Mouse (Mus musculus) ovary, postnatal 14 days (tissue): Measurements from ENCODE around the gene Gm21958.
"Not testable (repeated sequence)": the region's sequence is repeated elsewhere in the genome, so short reads cannot be mapped to it uniquely, and the experiment has no call there.

Experiments
- DNase-seq: peaks from one replicate; pipeline ENCODE4 v3.0.0; 2022; ENCODE audit warnings: low spot score

The Gm21958 gene

GRCm38 (mm10) chr3:54723741-54724500, 9.8 kb upstream of the Gm21958 start:
- no peak for DNase-seq

- DNase-seq, result no peak
These were observed 4.8 kb upstream of the Gm21958 start for GRCm38 (mm10) chr3:54718947-54719346.

- DNase-seq, result no peak
These were observed 3.2 kb upstream of the Gm21958 start for GRCm38 (mm10) chr3:54717348-54717747.

GRCm38 (mm10) chr3:54715461-54715860, 1.3 kb upstream of the Gm21958 start:
- DNase-seq, result no peak

- no peak for DNase-seq
These were observed 5.2 kb downstream of the Gm21958 start for GRCm38 (mm10) chr3:54708972-54709371.

- DNase-seq, result not testable (repeated sequence)
These were observed 10.0 kb downstream of the Gm21958 start for GRCm38 (mm10) chr3:54704106-54704505.

GRCm38 (mm10) chr3:54699759-54700301, 14.3 kb downstream of the Gm21958 start:
- DNase-seq, result no peak

- no peak for DNase-seq
These were observed 21.1 kb downstream of the Gm21958 start for GRCm38 (mm10) chr3:54693056-54693415.

GRCm38 (mm10) chr3:54692202-54693055, 21.7 kb downstream of the Gm21958 start, which contains the start of gene Supt20:
Gene Supt20, plus strand, starts transcription at chr3:54692807.
- peak; percentile 80 for DNase-seq

GRCm38 (mm10) chr3:54689091-54689490, 25.1 kb downstream of the Gm21958 start:
- DNase-seq, result no peak

GRCm38 (mm10) chr3:54687245-54687644, 26.9 kb downstream of the Gm21958 start:
- no peak for DNase-seq

GRCm38 (mm10) chr3:54685202-54685601, 29.0 kb downstream of the Gm21958 start:
- no peak for DNase-seq

GRCm38 (mm10) chr3:54681310-54682204, 32.6 kb downstream of the Gm21958 start:
- no peak for DNase-seq

- DNase-seq, result no peak
These were observed 37.3 kb downstream of the Gm21958 start for GRCm38 (mm10) chr3:54676818-54677217.

GRCm38 (mm10) chr3:54672557-54673529, 41.3 kb downstream of the Gm21958 start:
- DNase-seq, result peak; percentile 34

- no peak for DNase-seq
These were observed 42.0 kb downstream of the Gm21958 start for GRCm38 (mm10) chr3:54672111-54672510.

- DNase-seq, result no peak
These were observed 44.6 kb downstream of the Gm21958 start for GRCm38 (mm10) chr3:54669559-54669958.

GRCm38 (mm10) chr3:54668722-54669121, 45.4 kb downstream of the Gm21958 start:
- DNase-seq, result no peak

- no peak for DNase-seq
These were observed 46.0 kb downstream of the Gm21958 start for GRCm38 (mm10) chr3:54668141-54668540.
